In the genomic region with DNA sequence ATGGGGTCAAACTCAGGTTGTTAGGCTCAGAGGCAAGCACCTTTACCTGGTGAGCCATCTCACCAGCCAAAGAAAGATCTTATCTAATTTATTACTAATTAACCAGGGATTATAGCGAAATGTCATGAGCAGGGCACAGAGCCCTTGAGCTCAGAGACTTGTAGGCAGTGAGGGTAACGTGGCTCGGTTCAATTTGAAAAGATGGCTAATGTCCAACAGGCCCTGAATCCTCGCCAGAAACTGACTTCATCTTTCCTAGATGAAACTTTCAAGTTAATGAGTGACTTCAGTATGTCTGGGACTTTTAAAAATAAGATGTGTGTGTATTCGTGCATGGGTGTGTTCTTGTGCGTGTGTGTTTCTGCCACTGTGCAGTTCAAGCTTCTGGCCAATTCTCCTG, we compare ENCODE assay signal across 12 mouse cellular contexts. TPM values are rescaled to one million over a fixed set of nuclear protein-coding genes. Genes with fewer than 3 reads are reported as not detected.
DNase-seq lines count a peak whose midpoint lies in the region; ATAC-seq lines count a peak whose summit lies in the region.
"Had no signal": no experiment of that assay in that cellular context is flagged by ENCODE, and none has a peak within 500 bp of the region (broad histone marks: within the 10 kb centered on the region; RNA-seq: fewer than 3 reads in every experiment).

No protein-coding gene starts in this region.

- H3K4me1 ChIP-seq in liver, embryonic 16.5 days (ENCODE audit: control insufficient read depth, low read depth, low read length) = peaks cover 3% of the 10 kb centered on the region
- no peaks in the 10 kb centered on the region for H3K4me1 ChIP-seq in liver, embryonic 12.5 days
- H3K4me1 ChIP-seq in intestine, embryonic 16.5 days (ENCODE audit: control insufficient read depth, insufficient read depth, low read length) = peaks cover 15% of the 10 kb centered on the region
- H3K4me1 ChIP-seq: hindbrain, embryonic 15.5 days had no signal

- WGBS in liver, embryonic 16.5 days (ENCODE audit: insufficient replicate concordance) = 52% methylated on average over 6 of the region's 6 CpGs
- 58% methylated on average over 6 of the region's 6 CpGs for WGBS in liver, embryonic 12.5 days (ENCODE audit: insufficient replicate concordance)
- 31% methylated on average over 6 of the region's 6 CpGs for WGBS in intestine, embryonic 16.5 days

- H3K4me2 ChIP-seq in liver, embryonic 16.5 days (ENCODE audit: low read depth, low read length) = no peak overlapping the region
- H3K4me2 ChIP-seq in liver, embryonic 12.5 days = no peak overlapping the region
- 0 out of 2 replicates have a peak overlapping the region, but pooled peaks have one; percentile 6 for H3K4me2 ChIP-seq in intestine, embryonic 16.5 days (ENCODE audit: low read depth, low read length)
- H3K4me2 ChIP-seq: hindbrain, embryonic 15.5 days had no signal

- H3K36me3 ChIP-seq in liver, embryonic 16.5 days (ENCODE audit: control insufficient read depth, insufficient read depth) = no peaks in the 10 kb centered on the region
- H3K36me3 ChIP-seq in liver, embryonic 12.5 days = no peaks in the 10 kb centered on the region
- no peaks in the 10 kb centered on the region for H3K36me3 ChIP-seq in intestine, embryonic 16.5 days (ENCODE audit: control insufficient read depth, insufficient read depth, low read length)
- H3K36me3 ChIP-seq: hindbrain, embryonic 15.5 days had no signal

- H3K9me3 ChIP-seq in liver, embryonic 16.5 days (replicated peaks; ENCODE audit: control insufficient read depth, low read length) = no peaks in the 10 kb centered on the region
- no peaks in the 10 kb centered on the region for H3K9me3 ChIP-seq in liver, embryonic 12.5 days (replicated peaks)
- H3K9me3 ChIP-seq in intestine, embryonic 16.5 days (ENCODE audit: control insufficient read depth, low read length) = no peaks in the 10 kb centered on the region
- H3K9me3 ChIP-seq: hindbrain, embryonic 15.5 days had no signal

- H3K27ac ChIP-seq in liver, embryonic 16.5 days (ENCODE audit: low read length) = no peak overlapping the region
- no peak overlapping the region for H3K27ac ChIP-seq in liver, embryonic 12.5 days
- H3K27ac ChIP-seq in intestine, embryonic 16.5 days (ENCODE audit: low read length) = peak overlapping the region; percentile 83
- H3K27ac ChIP-seq: hindbrain, embryonic 15.5 days had no signal

- no peak overlapping the region for H3K9ac ChIP-seq in liver, embryonic 16.5 days (ENCODE audit: low read depth, low read length)
- no peak overlapping the region for H3K9ac ChIP-seq in liver, embryonic 12.5 days
- no peak overlapping the region for H3K9ac ChIP-seq in intestine, embryonic 16.5 days (ENCODE audit: low read depth, low read length)
- H3K9ac ChIP-seq: hindbrain, embryonic 15.5 days had no signal

- no peak overlapping the region for H3K4me3 ChIP-seq in liver, embryonic 16.5 days (ENCODE audit: low read depth, low read length)
- no peak overlapping the region for H3K4me3 ChIP-seq in liver, embryonic 12.5 days
- no peak overlapping the region for H3K4me3 ChIP-seq in intestine, embryonic 16.5 days (ENCODE audit: low read length)
- H3K4me3 ChIP-seq: erythroblast, embryonic 14.5 days; hindbrain, embryonic 15.5 days had no signal

- no peaks in the 10 kb centered on the region for H3K27me3 ChIP-seq in liver, embryonic 16.5 days (ENCODE audit: control insufficient read depth, insufficient read depth, low read depth, low read length)
- no peaks in the 10 kb centered on the region; the same call in 1 of the 2 replicates for H3K27me3 ChIP-seq in liver, embryonic 12.5 days (replicated peaks)
- H3K27me3 ChIP-seq in intestine, embryonic 16.5 days (replicated peaks; ENCODE audit: control insufficient read depth, insufficient read depth, low read length) = no peaks in the 10 kb centered on the region
- H3K27me3 ChIP-seq: CH12.LX; hindbrain, embryonic 15.5 days had no signal

- peak; percentile 56; the same call in 1 of the 2 replicates for ATAC-seq in liver, embryonic 16.5 days (ENCODE audit: low read depth)
- no peak for ATAC-seq in liver, embryonic 12.5 days
- ATAC-seq in intestine, embryonic 16.5 days = peak; percentile 51
- no peak for ATAC-seq in erythroid progenitor cell, adult 5-6 weeks (replicated peaks; ENCODE audit: low FRiP score, poor library complexity, severe bottlenecking)

- DNase-seq in adrenal gland, adult 18-20 months (ENCODE audit: low spot score in 2 of 2) = peak; percentile 31 to 47
- peak; percentile 68 to 76 for DNase-seq in kidney, postnatal 4 days
- DNase-seq in layer of hippocampus, adult 18-20 months (ENCODE audit: low spot score in 2 of 2) = no peak
- DNase-seq in gastrocnemius, adult 8-10 months (ENCODE audit: low spot score in 2 of 2) = no peak
- DNase-seq: cerebellum, adult 8-10 months had no signal

RNA-seq across cellular contexts. Expression of a gene that starts 8.9 kb away (rescaled TPM):
- 9.9 and 10.9 TPM in 2 replicates for polyA plus RNA-seq in liver, embryonic 16.5 days (2015; fragmentation: Nextera tagmentation; extraction: Ambion mirVana)
- polyA plus RNA-seq in liver, embryonic 12.5 days (2016; fragmentation: Nextera tagmentation; extraction: Ambion mirVana) = 5.0 and 5.4 TPM in 2 replicates
- total RNA-seq in adrenal gland, adult 18-20 months (2021) = under 1 TPM; 0.20 to 0.54 TPM
- 0.34 and 0.70 TPM in 2 replicates for polyA plus RNA-seq in intestine, embryonic 16.5 days (2015; fragmentation: Nextera tagmentation; extraction: Ambion mirVana)
- not detected for total RNA-seq in layer of hippocampus, adult 18-20 months (2021)
- total RNA-seq in erythroid progenitor cell, adult 5-6 weeks (2015; ENCODE audit: low replicate concordance) = 15.9 and 22.7 TPM in 2 replicates
- 22.2 and 28.0 TPM in 2 replicates for total RNA-seq in erythroid progenitor cell, adult 5-6 weeks (2017; ENCODE audit: low replicate concordance)
- total RNA-seq in gastrocnemius, adult 8-10 months (2022) = under 1 TPM in 3 of 4 experiments, not detected in 1; 0.24 to 0.61 (median 0.56) TPM

RNA-seq across cellular contexts. Expression of a gene that starts 32.0 kb away (rescaled TPM):
- 12.6 and 16.5 TPM in 2 replicates for polyA plus RNA-seq in liver, embryonic 16.5 days (2015; fragmentation: Nextera tagmentation; extraction: Ambion mirVana)
- 8.3 and 9.6 TPM in 2 replicates for polyA plus RNA-seq in liver, embryonic 12.5 days (2016; fragmentation: Nextera tagmentation; extraction: Ambion mirVana)
- 100 to 1,000 TPM; 100 to 128 TPM for total RNA-seq in adrenal gland, adult 18-20 months (2021)
- polyA plus RNA-seq in intestine, embryonic 16.5 days (2015; fragmentation: Nextera tagmentation; extraction: Ambion mirVana) = 107 and 114 TPM in 2 replicates
- total RNA-seq in layer of hippocampus, adult 18-20 months (2021) = 10 to 100 TPM; 21.3 to 24.7 TPM
- total RNA-seq in erythroid progenitor cell, adult 5-6 weeks (2015; ENCODE audit: low replicate concordance) = 0.84 and 2.5 TPM in 2 replicates
- total RNA-seq in erythroid progenitor cell, adult 5-6 weeks (2017; ENCODE audit: low replicate concordance) = 2.3 TPM in 1 of 2 replicates, not detected in the other
- total RNA-seq in gastrocnemius, adult 8-10 months (2022) = 10 to 100 TPM in 3 of 4 experiments, 1 to 10 TPM in 1; 9.8 to 33.8 (median 12.1) TPM

Comparison
In these comparisons a context has a peak if more than half of its experiments do, and no peak if none do; other contexts are left out.
1. ATAC-seq: peak in liver, embryonic 16.5 days (single experiment) and intestine, embryonic 16.5 days (single experiment); none in liver, embryonic 12.5 days (single experiment) and erythroid progenitor cell, adult 5-6 weeks (single experiment).
2. DNase-seq: peak in adrenal gland, adult 18-20 months (2 of 2) and kidney, postnatal 4 days (2 of 2); none in layer of hippocampus, adult 18-20 months (0 of 2) and gastrocnemius, adult 8-10 months (0 of 2).
3. RNA of a gene that starts 8.9 kb away (total RNA-seq): 15.9 to 28.0 TPM in erythroid progenitor cell, adult 5-6 weeks; 0.24 to 0.61 TPM in gastrocnemius, adult 8-10 months, 0.20 to 0.54 TPM in adrenal gland, adult 18-20 months and not detected in layer of hippocampus, adult 18-20 months; every median in the first group is over 10 times any median in the second.